Mouse (Mus musculus): ENCODE results near the gene Stk10. TPM values are rescaled to one million over a fixed set of nuclear protein-coding genes. Genes with fewer than 3 reads are reported as not detected.

The Stk10 gene
- 1.2 and 1.7 TPM in 2 replicates for polyA plus RNA-seq (2015; fragmentation: Nextera tagmentation; extraction: Ambion mirVana)

- WGBS = 0% methylated on average over 71 of the region's 82 CpGs
- Histone ChIP-seq H3K9me3 (replicated peaks; ENCODE audit: control insufficient read depth, low read length, poor library complexity, severe bottlenecking) (no peaks in the 10 kb centered on the region), H3K36me3 (ENCODE audit: control insufficient read depth, insufficient read depth, low read length) (no peaks in the 10 kb centered on the region), H3K9ac (ENCODE audit: low read depth, low read length) (peak within 1 kb of the TSS; percentile 78), H3K27me3 (ENCODE audit: control insufficient read depth, insufficient read depth, low read depth, low read length) (peaks cover 3% of the 10 kb centered on the region; the same call in 1 of the 2 replicates), H3K4me1 (ENCODE audit: control insufficient read depth, insufficient read depth, low read length) (peaks cover 12% of the 10 kb centered on the region), H3K27ac (ENCODE audit: low read length) (no peak within 1 kb of the TSS), H3K4me3 (ENCODE audit: low read depth, low read length) (peak within 1 kb of the TSS; percentile 61), H3K4me2 (ENCODE audit: low read length) (peak within 1 kb of the TSS; percentile 92)
- peak; percentile 95 for ATAC-seq
Measured at GRCm38 (mm10) chr11:32532765-32533481, at the start of gene Stk10. Stk10 (plus strand) TSS chr11:32533305.

GRCm38 (mm10) chr11:32485290-32485689 is 47.8 kb upstream of the Stk10 start:
- ATAC-seq = no peak
- WGBS = 69% methylated on average over 3 of the region's 3 CpGs
- Histone ChIP-seq H3K9ac (ENCODE audit: low read depth, low read length) (no peak overlapping the region), H3K27ac (ENCODE audit: low read length) (no peak overlapping the region), H3K36me3 (ENCODE audit: control insufficient read depth, insufficient read depth, low read length) (no peaks in the 10 kb centered on the region), H3K4me1 (ENCODE audit: control insufficient read depth, insufficient read depth, low read length) (no peaks in the 10 kb centered on the region), H3K4me2 (ENCODE audit: low read length) (no peak overlapping the region), H3K4me3 (ENCODE audit: low read depth, low read length) (no peak overlapping the region), H3K9me3 (replicated peaks; ENCODE audit: control insufficient read depth, low read length, poor library complexity, severe bottlenecking) (no peaks in the 10 kb centered on the region), H3K27me3 (ENCODE audit: control insufficient read depth, insufficient read depth, low read depth, low read length) (no peaks in the 10 kb centered on the region)

DNA sequence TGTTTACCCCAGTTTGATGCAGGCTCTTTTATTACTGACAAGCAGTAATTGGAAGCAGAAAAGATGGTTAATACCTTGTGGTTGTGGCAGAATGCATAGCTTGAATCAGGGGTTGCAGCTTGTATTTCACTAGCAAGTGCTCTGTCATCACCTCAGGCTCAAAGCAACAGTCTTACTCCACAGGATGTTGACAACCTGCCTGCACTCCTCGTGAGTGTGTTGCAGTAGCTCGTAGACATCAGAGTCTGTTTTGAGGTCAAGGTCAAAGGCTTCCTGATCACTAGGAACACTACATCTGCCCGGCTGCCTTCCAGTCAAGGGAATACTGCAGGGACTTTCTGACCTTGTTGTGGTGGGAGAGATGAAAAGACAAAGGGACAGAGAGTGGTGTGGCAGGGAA is 46.5 kb upstream of the Stk10 start:
- Histone ChIP-seq H3K27ac (ENCODE audit: low read length) (no peak overlapping the region), H3K9ac (ENCODE audit: low read depth, low read length) (no peak overlapping the region), H3K4me2 (ENCODE audit: low read length) (no peak overlapping the region), H3K27me3 (ENCODE audit: control insufficient read depth, insufficient read depth, low read depth, low read length) (no peaks in the 10 kb centered on the region), H3K9me3 (replicated peaks; ENCODE audit: control insufficient read depth, low read length, poor library complexity, severe bottlenecking) (no peaks in the 10 kb centered on the region), H3K4me3 (ENCODE audit: low read depth, low read length) (no peak overlapping the region), H3K36me3 (ENCODE audit: control insufficient read depth, insufficient read depth, low read length) (no peaks in the 10 kb centered on the region), H3K4me1 (ENCODE audit: control insufficient read depth, insufficient read depth, low read length) (no peaks in the 10 kb centered on the region)
- WGBS = 68% methylated on average over 3 of the region's 3 CpGs
- ATAC-seq = no peak

DNA sequence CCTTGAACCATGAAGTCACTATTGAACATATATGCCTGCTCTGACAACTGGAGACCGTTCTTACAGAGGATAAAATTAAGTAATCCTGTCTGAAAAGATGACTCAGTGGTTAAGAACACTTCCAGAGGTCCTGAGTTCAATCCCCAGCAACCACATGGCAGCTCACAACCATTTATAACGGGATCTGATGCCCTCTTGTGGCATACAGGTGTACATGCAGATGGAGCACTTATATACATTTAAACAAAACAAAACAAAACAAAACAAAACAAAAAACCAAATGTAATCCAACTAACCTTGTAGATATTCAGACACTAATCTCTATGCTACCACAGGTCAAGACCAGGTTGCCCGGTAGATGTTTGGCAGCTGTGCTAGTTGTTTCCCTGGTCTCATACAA is 45.6 kb upstream of the Stk10 start:
- Histone ChIP-seq H3K36me3 (ENCODE audit: control insufficient read depth, insufficient read depth, low read length) (no peaks in the 10 kb centered on the region), H3K9ac (ENCODE audit: low read depth, low read length) (no peak overlapping the region), H3K4me1 (ENCODE audit: control insufficient read depth, insufficient read depth, low read length) (no peaks in the 10 kb centered on the region), H3K4me3 (ENCODE audit: low read depth, low read length) (no peak overlapping the region), H3K27me3 (ENCODE audit: control insufficient read depth, insufficient read depth, low read depth, low read length) (no peaks in the 10 kb centered on the region), H3K9me3 (replicated peaks; ENCODE audit: control insufficient read depth, low read length, poor library complexity, severe bottlenecking) (no peaks in the 10 kb centered on the region), H3K27ac (ENCODE audit: low read length) (no peak overlapping the region), H3K4me2 (ENCODE audit: low read length) (no peak overlapping the region)
- ATAC-seq = no peak
- WGBS = 90% methylated on average over 3 of the region's 3 CpGs

- Histone ChIP-seq H3K36me3 (ENCODE audit: control insufficient read depth, insufficient read depth, low read length) (no peaks in the 10 kb centered on the region), H3K4me3 (ENCODE audit: low read depth, low read length) (no peak overlapping the region), H3K4me2 (ENCODE audit: low read length) (no peak overlapping the region), H3K9ac (ENCODE audit: low read depth, low read length) (no peak overlapping the region), H3K27me3 (ENCODE audit: control insufficient read depth, insufficient read depth, low read depth, low read length) (no peaks in the 10 kb centered on the region), H3K9me3 (replicated peaks; ENCODE audit: control insufficient read depth, low read length, poor library complexity, severe bottlenecking) (no peaks in the 10 kb centered on the region), H3K27ac (ENCODE audit: low read length) (no peak overlapping the region), H3K4me1 (ENCODE audit: control insufficient read depth, insufficient read depth, low read length) (0 out of 2 replicates have a peak, but pooled peaks cover under 1% of the 10 kb centered on the region)
- ATAC-seq = no peak
Measured at GRCm38 (mm10) chr11:32488344-32488743, 44.8 kb upstream of the Stk10 start.

DNA sequence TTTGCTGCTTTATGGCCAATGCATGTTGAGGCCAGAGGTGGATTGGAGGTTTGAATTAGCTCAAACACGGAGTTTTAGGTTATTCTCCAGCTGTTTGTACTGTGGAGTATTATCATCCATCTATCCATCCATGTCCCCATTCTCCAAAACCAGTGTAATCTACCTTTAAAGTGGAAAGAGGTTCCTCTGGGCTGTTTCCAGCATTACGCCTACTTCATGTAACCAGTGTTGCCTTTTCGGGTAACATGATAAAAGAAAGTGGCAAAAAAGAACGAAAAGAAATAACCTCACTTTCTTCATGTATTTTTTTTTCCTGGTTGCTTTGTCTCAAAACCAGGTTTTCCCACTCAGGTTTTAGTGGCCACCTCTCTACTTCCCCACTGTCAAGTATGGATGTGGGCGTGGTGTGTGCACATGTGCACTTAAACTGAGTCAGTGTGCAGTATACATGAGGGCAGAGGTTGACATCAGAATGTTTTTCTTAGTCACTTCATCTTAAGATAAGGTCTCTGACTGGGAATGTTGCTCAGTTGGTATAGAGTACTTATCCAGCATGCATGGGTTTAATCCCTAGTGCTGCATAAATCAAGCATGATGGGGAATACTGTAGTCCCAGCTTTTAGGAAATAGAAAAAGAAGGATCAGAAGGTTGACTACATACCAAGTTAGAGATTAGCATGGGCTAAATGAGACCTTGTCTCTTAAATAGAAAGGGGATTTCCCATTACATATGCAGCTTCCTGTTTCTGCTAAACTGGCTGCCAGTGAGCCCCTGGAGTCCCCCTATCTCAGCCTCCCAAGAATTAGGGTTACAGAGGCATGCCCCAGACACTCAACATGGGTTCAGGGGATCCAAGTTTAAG is 44.1 kb upstream of the Stk10 start:
- Histone ChIP-seq H3K27ac (ENCODE audit: low read length) (no peak overlapping the region), H3K36me3 (ENCODE audit: control insufficient read depth, insufficient read depth, low read length) (no peaks in the 10 kb centered on the region), H3K4me2 (ENCODE audit: low read length) (no peak overlapping the region), H3K27me3 (ENCODE audit: control insufficient read depth, insufficient read depth, low read depth, low read length) (no peaks in the 10 kb centered on the region), H3K4me1 (ENCODE audit: control insufficient read depth, insufficient read depth, low read length) (0 out of 2 replicates have a peak, but pooled peaks cover 2% of the 10 kb centered on the region), H3K9ac (ENCODE audit: low read depth, low read length) (no peak overlapping the region), H3K9me3 (replicated peaks; ENCODE audit: control insufficient read depth, low read length, poor library complexity, severe bottlenecking) (no peaks in the 10 kb centered on the region), H3K4me3 (ENCODE audit: low read depth, low read length) (no peak overlapping the region)
- ATAC-seq = no peak
- 89% methylated on average over 5 of the region's 5 CpGs for WGBS

DNA sequence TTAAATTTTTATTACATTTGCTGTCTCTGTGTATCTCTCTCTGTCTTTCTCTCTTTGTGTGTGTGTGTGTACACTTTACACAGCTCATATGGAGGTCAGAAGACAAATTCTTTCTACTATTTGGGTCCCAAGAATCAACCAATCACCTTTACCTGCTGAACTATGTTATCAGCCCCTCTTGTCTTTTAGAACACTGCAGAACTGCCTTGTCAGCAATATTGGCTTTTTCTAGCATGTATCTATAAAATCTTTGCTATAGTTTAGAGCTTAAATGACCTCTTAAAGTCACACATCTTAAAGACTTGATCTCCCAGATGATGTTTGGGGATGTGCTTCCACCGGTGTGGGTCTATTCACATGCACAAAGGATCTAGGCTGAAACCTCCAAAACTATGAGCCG is 42.0 kb upstream of the Stk10 start:
- 99% methylated on average over 2 of the region's 2 CpGs for WGBS

DNA sequence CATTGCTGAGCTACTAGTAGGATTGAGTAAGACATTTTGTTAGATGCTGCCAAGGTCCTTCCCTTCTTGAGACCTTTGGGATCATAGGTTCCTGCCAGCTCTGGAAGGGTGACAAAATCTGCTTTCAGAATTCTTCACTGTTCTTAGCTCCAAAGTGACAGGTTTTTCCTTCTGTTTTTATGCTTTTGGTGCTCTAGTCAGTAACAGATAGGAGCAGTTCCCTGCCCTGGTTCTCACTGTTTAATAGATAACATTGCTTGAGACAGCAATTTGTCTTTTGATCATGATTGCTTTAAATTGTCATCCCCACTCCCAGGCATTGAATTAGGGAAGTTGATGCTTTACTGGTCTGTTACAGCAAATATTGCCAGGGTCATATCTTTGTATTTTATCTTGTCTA is 39.8 kb upstream of the Stk10 start:
- Histone ChIP-seq H3K27ac (ENCODE audit: low read length) (no peak overlapping the region), H3K27me3 (ENCODE audit: control insufficient read depth, insufficient read depth, low read depth, low read length) (no peaks in the 10 kb centered on the region), H3K4me1 (ENCODE audit: control insufficient read depth, insufficient read depth, low read length) (0 out of 2 replicates have a peak, but pooled peaks cover 2% of the 10 kb centered on the region), H3K4me3 (ENCODE audit: low read depth, low read length) (no peak overlapping the region), H3K9ac (ENCODE audit: low read depth, low read length) (no peak overlapping the region), H3K36me3 (ENCODE audit: control insufficient read depth, insufficient read depth, low read length) (no peaks in the 10 kb centered on the region), H3K9me3 (replicated peaks; ENCODE audit: control insufficient read depth, low read length, poor library complexity, severe bottlenecking) (no peaks in the 10 kb centered on the region), H3K4me2 (ENCODE audit: low read length) (no peak overlapping the region)
- ATAC-seq = no peak

More for the DNA sequence above, 42.0 kb upstream of the Stk10 start:
- no peak overlapping the region for H3K27ac ChIP-seq (ENCODE audit: low read length)
- no peaks in the 10 kb centered on the region for H3K27me3 ChIP-seq (ENCODE audit: control insufficient read depth, insufficient read depth, low read depth, low read length)
- H3K4me3 ChIP-seq (ENCODE audit: low read depth, low read length) = no peak overlapping the region
- ATAC-seq = no peak
- no peak overlapping the region for H3K9ac ChIP-seq (ENCODE audit: low read depth, low read length)
- no peaks in the 10 kb centered on the region for H3K36me3 ChIP-seq (ENCODE audit: control insufficient read depth, insufficient read depth, low read length)
- 0 out of 2 replicates have a peak, but pooled peaks cover 2% of the 10 kb centered on the region for H3K4me1 ChIP-seq (ENCODE audit: control insufficient read depth, insufficient read depth, low read length)
- H3K4me2 ChIP-seq (ENCODE audit: low read length) = no peak overlapping the region
- no peaks in the 10 kb centered on the region for H3K9me3 ChIP-seq (replicated peaks; ENCODE audit: control insufficient read depth, low read length, poor library complexity, severe bottlenecking)

- Histone ChIP-seq H3K27me3 (ENCODE audit: control insufficient read depth, insufficient read depth, low read depth, low read length) (no peaks in the 10 kb centered on the region), H3K4me3 (ENCODE audit: low read depth, low read length) (no peak overlapping the region), H3K27ac (ENCODE audit: low read length) (no peak overlapping the region), H3K36me3 (ENCODE audit: control insufficient read depth, insufficient read depth, low read length) (no peaks in the 10 kb centered on the region), H3K4me2 (ENCODE audit: low read length) (no peak overlapping the region), H3K9ac (ENCODE audit: low read depth, low read length) (no peak overlapping the region), H3K9me3 (replicated peaks; ENCODE audit: control insufficient read depth, low read length, poor library complexity, severe bottlenecking) (no peaks in the 10 kb centered on the region), H3K4me1 (ENCODE audit: control insufficient read depth, insufficient read depth, low read length) (peaks cover 2% of the 10 kb centered on the region; the same call in 1 of the 2 replicates)
- WGBS = 81% methylated on average over 2 of the region's 2 CpGs
- ATAC-seq = no peak
Measured at GRCm38 (mm10) chr11:32495283-32495682, 37.8 kb upstream of the Stk10 start.

Measured in midbrain, embryonic 16.5 days (tissue).